Mouse (Mus musculus) forebrain, embryonic 14.5 days (tissue): ENCODE results near the gene Il4i1. TPM values are rescaled to one million over a fixed set of nuclear protein-coding genes. Genes with fewer than 3 reads are reported as not detected.
A peak's percentile ranks its signal among the peaks of the same experiment; 100 is the strongest.

Experiments used
- ATAC-seq: fragments of 200-750 bp; cut with Nextera tagmentation; 2 replicates; pipeline ENCODE4 v1.8.0; 2017; ENCODE audit warnings: mild to moderate bottlenecking, moderate library complexity
- DNase-seq: peaks from one replicate; pipeline ENCODE4 v3.0.0-alpha.2; 2015; ENCODE audit warnings: low spot score
- H3K27ac ChIP-seq: fragments of 300-500 bp; sonication (generic); 2 replicates; pipeline ENCODE4 v1.5.1; 2014; ENCODE audit warnings: low read depth, mild to moderate bottlenecking, control low read depth, low read length, moderate library complexity
- H3K27me3 ChIP-seq: fragments of 300-500 bp; sonication (generic); replicated peaks from 2 replicates; pipeline ENCODE4 v1.6.1; 2014; ENCODE audit warnings: low read length, control low read depth, mixed read lengths; ENCODE audit not compliant: control insufficient read depth, insufficient read depth
- H3K36me3 ChIP-seq: fragments of 300-500 bp; sonication (generic); 2 replicates; pipeline ENCODE4 v1.6.1; 2014; ENCODE audit warnings: low read length, control low read depth; ENCODE audit not compliant: control insufficient read depth, insufficient read depth
- H3K4me1 ChIP-seq: fragments of 300-500 bp; sonication (generic); 2 replicates; pipeline ENCODE4 v1.6.1; 2014; ENCODE audit warnings: antibody characterized with exemption, low read length, control low read depth; ENCODE audit not compliant: control insufficient read depth, insufficient read depth
- H3K4me2 ChIP-seq: fragments of 300-500 bp; sonication (generic); 2 replicates; pipeline ENCODE4 v1.6.1; 2014; ENCODE audit warnings: mild to moderate bottlenecking, control low read depth, low read length
- H3K4me3 ChIP-seq: fragments of 300-500 bp; sonication (generic); 2 replicates; pipeline ENCODE4 v1.5.1; 2014; ENCODE audit warnings: low read depth, low read length, control low read depth
- H3K9ac ChIP-seq: fragments of 300-500 bp; sonication (generic); 2 replicates; pipeline ENCODE4 v1.6.1; 2014; ENCODE audit warnings: mild to moderate bottlenecking, low read length, control low read depth, moderate library complexity
- H3K9me3 ChIP-seq: fragments of 300-500 bp; sonication (generic); replicated peaks from 2 replicates; pipeline ENCODE4 v1.6.1; 2016; ENCODE audit warnings: low read length, control low read depth, mixed read lengths; ENCODE audit not compliant: control insufficient read depth
- WGBS: fragments of 180-500 bp; shearing (Covaris S2); extraction: QIAGEN DNeasy Blood & Tissue Kit; methylation state at CpG from one replicate; pipeline ENCODE4 v1.1.7; 2014; 5-methylcytosine and 5-hydroxymethylcytosine counted together
- polyA plus RNA-seq: library from polyadenylated mRNA; unstranded; fragments of >200 nt; fragmentation: Nextera tagmentation; extraction: Ambion mirVana; gene quantifications from 2 replicates; pipeline ENCODE4 v1.2.1, GENCODE M21; 2014

The Il4i1 gene
- polyA plus RNA-seq, 1 experiment from 2014 or later = 1.0 TPM

DNA sequence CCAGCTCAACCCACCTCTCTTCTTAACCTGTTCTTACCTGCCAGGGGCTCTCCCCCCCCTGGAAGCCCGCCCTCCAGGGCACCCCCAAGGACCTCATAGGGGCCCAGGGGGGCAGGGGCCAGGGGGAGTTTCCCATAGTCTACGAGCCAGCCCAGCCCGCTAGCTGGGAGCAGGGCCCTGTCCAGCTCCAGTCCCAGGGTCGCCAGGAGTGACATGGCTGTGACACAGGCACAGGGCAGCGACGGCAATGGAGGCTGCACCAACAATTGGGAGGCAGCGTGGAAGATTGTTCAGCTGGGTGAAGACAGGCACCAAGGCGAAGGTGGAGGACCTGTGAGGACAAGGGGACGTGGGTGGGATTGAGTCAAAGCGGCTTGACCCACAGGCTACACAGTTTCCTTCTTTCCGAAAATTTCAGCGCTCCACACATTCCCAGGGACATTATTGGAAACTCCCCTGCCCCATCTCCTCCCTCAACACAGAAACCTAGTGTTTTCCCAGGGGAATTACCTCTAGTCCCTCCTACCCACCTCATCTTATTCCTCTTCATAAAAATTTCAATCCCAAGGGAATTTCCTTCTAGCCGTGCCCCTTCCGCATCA, 1.1 kb upstream of the Il4i1 start:
- WGBS = 27% methylated on average over 14 of the region's 14 CpGs
- H3K27ac ChIP-seq = peak overlapping the region; percentile 77; the same call in 1 of the 2 replicates
- no peak; the same call in 1 of the 2 replicates for ATAC-seq
- peak overlapping the region; percentile 48 for H3K9ac ChIP-seq
- peak overlapping the region; percentile 90 for H3K4me3 ChIP-seq
- no peaks in the 10 kb centered on the region for H3K9me3 ChIP-seq
- no peaks in the 10 kb centered on the region for H3K27me3 ChIP-seq
- 0 out of 2 replicates have a peak, but pooled peaks cover 11% of the 10 kb centered on the region for H3K36me3 ChIP-seq
- H3K4me2 ChIP-seq = peak overlapping the region; percentile 87
- DNase-seq = no peak
- H3K4me1 ChIP-seq = peaks cover 28% of the 10 kb centered on the region

DNA sequence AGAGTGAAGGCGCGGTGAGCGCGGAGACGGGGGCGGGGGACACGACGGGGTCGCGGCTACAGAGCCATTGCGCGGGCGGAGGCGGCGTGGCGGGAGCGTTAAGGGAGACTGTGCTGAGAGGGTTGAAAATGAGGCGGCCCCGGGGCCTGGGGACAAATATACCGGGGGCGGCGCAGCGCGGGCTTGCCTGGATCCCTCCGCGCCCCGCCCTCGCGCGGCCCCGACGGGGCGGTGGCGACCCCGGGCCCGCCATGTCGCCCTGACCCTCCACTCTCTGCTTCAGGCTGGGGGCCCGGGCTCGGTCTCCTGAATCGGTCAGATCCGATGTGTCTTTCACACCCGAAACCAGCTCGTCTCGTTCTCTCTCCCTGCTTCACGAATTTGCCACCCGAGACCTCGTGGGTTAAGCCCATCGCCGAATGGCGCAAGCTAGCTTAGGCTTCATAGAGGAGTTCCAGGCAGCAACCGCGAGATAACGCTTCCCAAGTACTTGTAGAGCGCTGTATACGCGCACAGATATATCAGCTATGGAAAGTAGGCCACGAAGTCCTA, 359 bp downstream of the Il4i1 start, which contains the start of gene Atf5:
Atf5 (minus strand) TSS at position 189 of the 552 bp plus-strand sequence.
- Histone ChIP-seq H3K27ac (peak within 1 kb of the TSS; percentile 90), H3K4me2 (peak within 1 kb of the TSS; percentile 87), H3K9ac (peak within 1 kb of the TSS; percentile 91), H3K4me3 (peak within 1 kb of the TSS; percentile 90), H3K4me1 (peaks cover 28% of the 10 kb centered on the region), H3K27me3 (no peaks in the 10 kb centered on the region), H3K9me3 (no peaks in the 10 kb centered on the region), H3K36me3 (0 out of 2 replicates have a peak, but pooled peaks cover 7% of the 10 kb centered on the region)
- WGBS = under 1% methylated on average over 51 of the region's 57 CpGs
- peak; percentile 49 for DNase-seq
- ATAC-seq = no peak; the same call in 1 of the 2 replicates

DNA sequence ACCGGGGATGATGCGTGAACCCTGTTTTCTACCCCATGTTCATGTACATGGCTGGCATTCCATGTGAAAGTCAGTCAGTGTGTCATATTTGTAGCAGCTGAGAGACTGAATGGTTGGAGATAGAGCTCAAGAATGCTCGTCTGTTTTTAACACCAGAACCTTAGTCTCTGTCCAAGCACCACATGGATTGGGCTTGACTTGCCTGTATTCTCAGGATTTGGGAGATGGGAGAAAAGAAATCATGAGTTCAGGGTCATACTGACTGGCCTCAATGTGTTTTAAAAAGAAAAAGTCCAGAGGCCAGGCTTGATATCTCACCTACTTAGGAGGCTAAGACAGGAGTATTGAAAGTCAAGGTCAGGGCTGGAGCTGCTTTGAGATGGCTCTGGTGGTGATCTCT, 1.3 kb downstream of the Il4i1 start:
- Histone ChIP-seq H3K27ac (no peak overlapping the region), H3K4me3 (peak overlapping the region; percentile 90), H3K36me3 (0 out of 2 replicates have a peak, but pooled peaks cover 7% of the 10 kb centered on the region), H3K27me3 (no peaks in the 10 kb centered on the region), H3K9ac (peak overlapping the region; percentile 91), H3K9me3 (no peaks in the 10 kb centered on the region), H3K4me1 (peaks cover 28% of the 10 kb centered on the region), H3K4me2 (peak overlapping the region; percentile 87)
- 26% methylated on average over 3 of the region's 3 CpGs for WGBS
- ATAC-seq (no peak), DNase-seq (no peak)

DNA sequence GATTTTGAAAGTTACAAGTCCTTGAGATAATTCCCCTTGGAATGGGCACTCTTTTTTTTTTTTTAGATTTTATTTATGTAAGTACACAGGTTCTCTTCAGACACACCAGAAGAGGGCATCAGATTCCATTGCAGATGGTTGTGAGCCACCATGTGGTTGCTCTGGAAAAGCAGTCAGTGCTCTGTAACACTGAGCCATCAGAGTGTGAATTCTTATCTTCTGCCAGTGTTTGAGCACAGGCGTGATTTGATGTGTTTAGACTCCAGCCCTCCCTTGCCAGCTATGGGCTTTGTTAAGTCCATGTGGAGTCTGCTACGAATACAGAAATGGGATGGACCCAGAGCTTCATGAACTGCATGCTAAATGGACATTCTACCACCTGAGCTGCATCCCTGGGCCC, 2.0 kb downstream of the Il4i1 start:
- 0 out of 2 replicates have a peak, but pooled peaks cover 4% of the 10 kb centered on the region for H3K36me3 ChIP-seq
- 10% methylated on average over 2 of the region's 2 CpGs for whole genome bisulfite sequencing
- no peak for ATAC-seq
- H3K9ac ChIP-seq = peak overlapping the region; percentile 91; the same call in 1 of the 2 replicates
- H3K9me3 ChIP-seq = no peaks in the 10 kb centered on the region
- peak overlapping the region; percentile 87 for H3K4me2 ChIP-seq
- no peaks in the 10 kb centered on the region for H3K27me3 ChIP-seq
- peak; percentile 57 for DNase-seq
- H3K4me3 ChIP-seq = peak overlapping the region; percentile 90
- H3K27ac ChIP-seq = peak overlapping the region; percentile 23; the same call in 1 of the 2 replicates
- H3K4me1 ChIP-seq = peaks cover 29% of the 10 kb centered on the region

DNA sequence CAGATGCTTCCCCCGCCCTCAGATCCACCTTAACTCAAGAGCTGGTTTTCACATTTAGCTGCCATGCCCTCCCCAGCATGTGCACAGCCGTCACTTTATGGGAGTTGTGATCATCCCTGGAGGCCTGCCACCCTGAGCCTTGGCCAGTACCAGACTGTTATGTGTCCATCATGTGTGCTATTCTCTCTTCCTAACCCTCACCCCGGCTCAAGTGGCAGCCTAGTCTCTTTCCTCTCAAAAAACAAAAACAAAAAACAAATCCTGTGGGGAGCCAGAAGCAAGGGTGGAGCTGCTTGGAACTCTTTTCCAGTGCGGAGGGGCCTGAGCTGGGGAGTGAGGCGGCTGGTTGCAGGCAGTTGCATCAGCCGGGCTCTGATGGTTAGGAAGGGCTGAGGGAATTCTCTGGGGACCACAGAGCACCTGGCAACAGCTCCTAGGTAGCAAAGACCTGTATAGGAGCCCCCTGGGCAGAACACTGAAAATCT, 2.6 kb downstream of the Il4i1 start:
- H3K9me3 ChIP-seq = no peaks in the 10 kb centered on the region
- 24% methylated on average over 6 of the region's 6 CpGs for WGBS
- peak overlapping the region; percentile 87 for H3K4me2 ChIP-seq
- peaks cover 31% of the 10 kb centered on the region for H3K4me1 ChIP-seq
- H3K4me3 ChIP-seq = peak overlapping the region; percentile 90
- H3K36me3 ChIP-seq = 0 out of 2 replicates have a peak, but pooled peaks cover 4% of the 10 kb centered on the region
- ATAC-seq (no peak), DNase-seq (peak; percentile 13)
- H3K27ac ChIP-seq = 0 out of 2 replicates have a peak overlapping the region, but pooled peaks have one; percentile 23
- H3K9ac ChIP-seq = peak overlapping the region; percentile 91
- no peaks in the 10 kb centered on the region for H3K27me3 ChIP-seq

DNA sequence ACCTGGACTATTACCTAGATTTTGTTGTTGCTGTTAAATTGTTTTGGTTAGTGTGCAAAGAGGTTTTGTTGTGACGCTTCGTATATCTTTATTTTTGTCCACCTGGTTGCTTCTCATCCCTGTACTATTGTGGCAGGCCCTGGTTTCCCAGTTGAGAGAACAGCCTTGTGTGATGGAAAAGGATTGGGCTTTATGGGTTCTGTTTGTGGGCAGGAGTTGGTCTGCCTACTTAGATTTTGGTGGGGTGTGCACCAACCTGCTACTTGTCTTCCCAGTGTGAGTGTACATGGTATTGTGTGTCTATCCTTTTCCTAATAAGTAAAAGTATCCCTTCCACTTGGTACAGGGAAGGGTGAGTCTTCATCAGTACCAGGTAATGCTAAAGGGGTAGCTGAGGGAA, 3.2 kb downstream of the Il4i1 start:
- ATAC-seq = no peak
- 91% methylated on average over 2 of the region's 2 CpGs for WGBS
- H3K4me2 ChIP-seq = peak overlapping the region; percentile 87
- 0 out of 2 replicates have a peak, but pooled peaks cover 4% of the 10 kb centered on the region for H3K36me3 ChIP-seq
- peak overlapping the region; percentile 90 for H3K4me3 ChIP-seq
- 0 out of 2 replicates have a peak overlapping the region, but pooled peaks have one; percentile 23 for H3K27ac ChIP-seq
- no peaks in the 10 kb centered on the region for H3K27me3 ChIP-seq
- no peaks in the 10 kb centered on the region for H3K9me3 ChIP-seq
- no peak for DNase-seq
- peaks cover 31% of the 10 kb centered on the region for H3K4me1 ChIP-seq
- H3K9ac ChIP-seq = peak overlapping the region; percentile 91

DNA sequence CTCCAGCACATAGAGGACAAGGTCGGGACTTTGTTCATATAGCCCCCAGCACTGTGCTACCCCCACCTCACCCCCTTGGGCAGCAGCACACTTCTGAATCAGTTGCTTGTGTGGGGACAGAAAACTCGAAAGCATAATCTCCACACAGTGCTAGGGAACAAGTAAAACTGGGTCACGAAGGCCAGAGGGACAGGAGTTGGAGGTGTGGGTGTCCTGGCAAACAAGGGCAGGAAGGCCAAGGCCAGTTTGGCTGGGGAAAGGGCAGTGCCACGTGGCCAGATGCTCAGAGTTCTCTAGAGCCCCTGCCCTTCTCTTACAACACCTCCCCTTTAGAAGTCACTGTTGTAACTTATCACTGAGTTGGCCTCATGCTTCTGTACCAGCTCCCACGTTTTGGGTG, 3.7 kb downstream of the Il4i1 start:
- Histone ChIP-seq H3K4me3 (no peak overlapping the region), H3K27me3 (no peaks in the 10 kb centered on the region), H3K36me3 (0 out of 2 replicates have a peak, but pooled peaks cover 4% of the 10 kb centered on the region), H3K9ac (no peak overlapping the region), H3K9me3 (no peaks in the 10 kb centered on the region), H3K4me2 (peak overlapping the region; percentile 87), H3K27ac (no peak overlapping the region), H3K4me1 (peaks cover 31% of the 10 kb centered on the region)
- ATAC-seq = no peak
- WGBS = 71% methylated on average over 5 of the region's 5 CpGs
- no peak for DNase-seq

DNA sequence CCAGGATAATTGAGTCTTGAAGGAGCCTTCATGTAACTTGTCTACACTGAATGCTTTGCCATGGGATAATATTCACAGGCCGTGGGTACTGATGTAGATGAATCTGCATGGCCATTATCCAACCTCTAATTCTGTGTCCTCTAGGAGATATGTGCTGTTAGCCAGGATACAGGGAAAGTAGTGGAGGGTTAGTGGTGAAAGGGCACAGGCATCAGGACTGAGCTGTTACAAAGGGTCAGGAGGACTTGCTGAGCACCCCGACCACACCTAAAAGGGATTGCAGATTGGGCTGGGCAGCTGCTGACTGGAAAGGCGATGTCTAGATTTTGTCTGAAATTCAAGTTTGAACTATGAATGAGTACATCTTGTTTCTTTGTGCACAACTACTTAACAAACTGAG, 4.3 kb downstream of the Il4i1 start:
- H3K9ac ChIP-seq = no peak overlapping the region; the same call in 1 of the 2 replicates
- H3K9me3 ChIP-seq = no peaks in the 10 kb centered on the region
- ATAC-seq (no peak), DNase-seq (no peak)
- H3K36me3 ChIP-seq = 0 out of 2 replicates have a peak, but pooled peaks cover 4% of the 10 kb centered on the region
- H3K4me1 ChIP-seq = peaks cover 31% of the 10 kb centered on the region
- H3K4me3 ChIP-seq = no peak overlapping the region
- H3K4me2 ChIP-seq = no peak overlapping the region
- H3K27ac ChIP-seq = no peak overlapping the region
- no peaks in the 10 kb centered on the region for H3K27me3 ChIP-seq
- 86% methylated on average over 3 of the region's 3 CpGs for WGBS
